Mouse (Mus musculus) kidney, adult 8-10 months (tissue): ENCODE results near the gene Defb28.

Experiments
- DNase-seq, 2 experiments: peaks; one replicate each; pipeline ENCODE4 v3.0.0; 2022

Defb28 gene

GRCm38 (mm10) chr2:152569881-152570280, 51.8 kb downstream of the Defb28 start:
- peak in 1 of 2 experiments; percentile 27 for DNase-seq

DNA sequence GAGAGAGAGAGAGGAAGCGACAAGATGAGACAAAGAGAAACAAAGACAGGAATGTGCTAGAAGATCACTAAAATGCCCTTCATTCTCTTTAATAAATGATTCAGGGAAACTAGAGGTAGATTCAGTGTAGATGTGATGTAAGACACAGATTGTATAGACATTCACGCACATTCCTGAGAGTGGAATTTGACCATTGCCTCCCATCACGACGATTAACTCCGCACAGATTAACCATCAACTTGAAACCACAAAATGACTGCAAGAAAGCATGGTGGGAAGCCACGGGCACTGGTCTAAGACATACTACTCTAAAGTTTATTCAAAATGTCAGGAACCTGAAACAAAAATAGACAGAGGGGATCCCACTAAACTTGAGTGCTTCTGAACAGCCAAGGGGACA, 52.3 kb downstream of the Defb28 start:
- DNase-seq: peak; percentile 65 to 73
